Mouse (Mus musculus): ENCODE results near the gene St5.

GRCm38 (mm10) chr7:109648812-109649594 is 54.4 kb downstream of the St5 start:
- no peak for TF ChIP-seq CTCF (IDR thresholded peaks at IDR 0.05; ENCODE audit: low read depth, low read length)
- no peak for TF ChIP-seq POLR2A (IDR thresholded peaks at IDR 0.05; ENCODE audit: insufficient read depth, low read length)
- no peak for TF ChIP-seq EP300 (IDR thresholded peaks at IDR 0.05; ENCODE audit: insufficient read depth, low read depth, low read length)

Measured in ES-Bruce4 (cell line).